Mouse (Mus musculus) bone marrow, adult 2 months (tissue): ENCODE data around the gene Tubg1.

Source experiments
- CTCF ChIP-seq: fragments of 200-500 bp; IDR thresholded peaks from 2 replicates; pipeline ENCODE4 v1.5.1; 2011; ENCODE audit warnings: low read length, control low read depth; ENCODE audit not compliant: control insufficient read depth, insufficient read depth
- POLR2A ChIP-seq: fragments of 200-500 bp; IDR thresholded peaks from 2 replicates; pipeline ENCODE4 v1.6.1; 2011; ENCODE audit warnings: low read depth, mild to moderate bottlenecking, control low read depth, low read length, borderline replicate concordance; ENCODE audit not compliant: control insufficient read depth

DNA sequence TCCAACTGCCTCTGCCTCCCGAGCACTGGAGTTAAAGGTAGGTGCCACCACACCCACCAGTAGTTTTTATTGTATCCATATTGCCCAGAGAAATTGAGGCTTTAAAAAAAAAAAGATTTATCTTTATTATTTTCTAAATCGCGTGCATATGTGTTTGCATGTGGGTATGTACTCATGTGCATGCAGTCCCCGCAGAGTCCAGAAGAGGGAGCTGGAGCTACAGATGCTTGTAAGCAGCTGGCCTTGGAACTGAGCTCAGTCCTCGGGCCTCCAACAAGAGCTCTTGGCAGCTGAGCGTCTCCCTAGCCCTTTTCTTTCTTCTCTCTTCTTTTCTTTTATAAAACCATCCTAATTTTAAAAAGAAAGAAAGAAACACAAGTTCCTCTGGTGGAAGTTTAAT is 12.0 kb downstream of the Tubg1 start:
- TF ChIP-seq CTCF (peak; percentile 45), POLR2A (no peak)
